ENCODE assay signal across 26 mouse cellular contexts in the genomic region with DNA sequence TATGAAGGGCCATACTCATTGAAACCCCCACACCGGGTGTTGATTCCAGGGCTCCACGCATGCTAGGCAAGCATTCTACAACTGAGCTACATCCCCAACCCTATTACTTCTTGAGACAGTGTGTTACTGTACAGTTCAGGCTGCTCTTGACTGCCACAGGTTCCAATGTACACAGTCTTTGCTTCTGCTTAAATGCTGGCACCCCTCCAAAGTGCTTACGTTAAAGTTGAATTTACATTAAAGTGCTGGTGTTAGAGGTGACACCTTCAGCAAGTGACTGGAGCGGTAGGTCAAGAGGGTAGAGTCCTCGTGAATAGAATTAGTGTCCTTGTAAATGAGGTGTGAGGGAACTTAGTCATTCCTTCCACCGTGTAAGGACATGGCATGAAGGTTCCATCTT.
"Had no signal": no experiment of that assay in that cellular context is flagged by ENCODE, and none has a peak within 500 bp of the region (broad histone marks: within the 10 kb centered on the region; RNA-seq: fewer than 3 reads in every experiment).

No protein-coding gene starts in this region.

- DNase-seq: forebrain, postnatal 0 days; gastrocnemius, postnatal 10 days; gastrocnemius, postnatal 25 days; heart, adult 18-20 months; heart, postnatal 10 days; heart, postnatal 4 days; kidney, adult 18-20 months; kidney, adult 8-10 months; kidney, postnatal 25 days; kidney, postnatal 4 days; liver had no signal

- H3K27me3 ChIP-seq: forebrain, embryonic 15.5 days; heart, embryonic 12.5 days; hindbrain, embryonic 12.5 days; intestine, embryonic 15.5 days; kidney, embryonic 15.5 days had no signal

- H3K9me3 ChIP-seq: forebrain, embryonic 15.5 days; heart, embryonic 10.5 days; heart, embryonic 12.5 days; hindbrain, embryonic 10.5 days; hindbrain, embryonic 12.5 days; intestine, embryonic 15.5 days; kidney, embryonic 15.5 days had no signal

- H3K9ac ChIP-seq: forebrain, embryonic 15.5 days; forebrain, postnatal 0 days; heart, embryonic 12.5 days; hindbrain, embryonic 12.5 days; hindbrain, embryonic 14.5 days; intestine, embryonic 15.5 days; kidney, embryonic 15.5 days had no signal

- H3K4me2 ChIP-seq: forebrain, embryonic 15.5 days; heart, embryonic 12.5 days; hindbrain, embryonic 12.5 days; hindbrain, embryonic 14.5 days; intestine, embryonic 15.5 days; kidney, embryonic 15.5 days; liver, embryonic 11.5 days had no signal

- H3K36me3 ChIP-seq: forebrain, embryonic 15.5 days; heart, embryonic 10.5 days; heart, embryonic 12.5 days; hindbrain, embryonic 10.5 days; hindbrain, embryonic 12.5 days; intestine, embryonic 15.5 days; kidney, embryonic 15.5 days had no signal

- ATAC-seq: forebrain, embryonic 15.5 days; forebrain, postnatal 0 days; hindbrain, embryonic 16.5 days; inflammation-experienced regulatory T-cells, adult 6 months; intestine, embryonic 15.5 days; intestine, postnatal 0 days had no signal

- H3K27ac ChIP-seq: forebrain, embryonic 15.5 days; heart, embryonic 10.5 days; hindbrain, embryonic 10.5 days; hindbrain, embryonic 12.5 days; hindbrain, embryonic 14.5 days; intestine, embryonic 15.5 days; kidney, embryonic 15.5 days; kidney, postnatal 0 days; layer of hippocampus, adult 2 months; left cerebral cortex, adult 2 months had no signal

- H3K4me3 ChIP-seq: forebrain, embryonic 15.5 days; heart, embryonic 10.5 days; heart, embryonic 12.5 days; hindbrain, embryonic 10.5 days; hindbrain, embryonic 12.5 days; intestine, embryonic 15.5 days; kidney, embryonic 15.5 days; layer of hippocampus, adult 2 months; left cerebral cortex, adult 2 months had no signal
